Mouse (Mus musculus) neural tube, embryonic 13.5 days (tissue): Measurements from ENCODE around the gene Gm42417. TPM values are rescaled to one million over a fixed set of nuclear protein-coding genes. Genes with fewer than 3 reads are reported as not detected.

Source experiments
- ATAC-seq: fragments of 200-750 bp; cut with Nextera tagmentation; 2 replicates; pipeline ENCODE4 v1.8.0; 2017; ENCODE audit warnings: low read depth, mild to moderate bottlenecking, moderate TSS enrichment, moderate library complexity
- H3K27ac ChIP-seq: fragments of 300-500 bp; sonication (generic); replicated peaks from 2 replicates; pipeline ENCODE4 v1.5.1; 2015; ENCODE audit warnings: moderate library complexity, mild to moderate bottlenecking, inconsistent platforms
- H3K27me3 ChIP-seq: fragments of 300-500 bp; sonication (generic); 2 replicates; pipeline ENCODE4 v1.6.1; 2015; ENCODE audit warnings: mild to moderate bottlenecking, inconsistent platforms
- H3K36me3 ChIP-seq: fragments of 300-500 bp; sonication (generic); 2 replicates; pipeline ENCODE4 v1.6.1; 2015; ENCODE audit warnings: mild to moderate bottlenecking, inconsistent platforms
- H3K4me1 ChIP-seq: fragments of 300-500 bp; sonication (generic); replicated peaks from 2 replicates; pipeline ENCODE4 v1.6.1; 2015; ENCODE audit warnings: inconsistent platforms
- H3K4me2 ChIP-seq: fragments of 300-500 bp; sonication (generic); 2 replicates; pipeline ENCODE4 v1.6.1; 2015; ENCODE audit warnings: inconsistent platforms, mild to moderate bottlenecking, moderate library complexity
- H3K4me3 ChIP-seq: fragments of 300-500 bp; sonication (generic); 2 replicates; pipeline ENCODE4 v1.5.1; 2015; ENCODE audit warnings: mild to moderate bottlenecking, inconsistent platforms
- H3K9ac ChIP-seq: fragments of 300-500 bp; sonication (generic); 2 replicates; pipeline ENCODE4 v1.6.1; 2015; ENCODE audit warnings: moderate library complexity, mild to moderate bottlenecking, inconsistent platforms
- H3K9me3 ChIP-seq: fragments of 300-500 bp; sonication (generic); 2 replicates; pipeline ENCODE4 v1.6.1; 2016; ENCODE audit warnings: inconsistent platforms
- WGBS: fragments of 180-500 bp; shearing (Covaris S2); methylation state at CpG from one replicate; pipeline ENCODE4 v1.1.7; 2015; 5-methylcytosine and 5-hydroxymethylcytosine counted together
- polyA plus RNA-seq: library from polyadenylated mRNA; unstranded; fragments of >200 nt; fragmentation: Nextera tagmentation; extraction: Ambion mirVana; gene quantifications from 2 replicates; pipeline ENCODE4 v1.2.1, GENCODE M21; 2015

Gm42417 gene
- polyA plus RNA-seq, 1 experiment from 2014 or later = 0.32 TPM

DNA sequence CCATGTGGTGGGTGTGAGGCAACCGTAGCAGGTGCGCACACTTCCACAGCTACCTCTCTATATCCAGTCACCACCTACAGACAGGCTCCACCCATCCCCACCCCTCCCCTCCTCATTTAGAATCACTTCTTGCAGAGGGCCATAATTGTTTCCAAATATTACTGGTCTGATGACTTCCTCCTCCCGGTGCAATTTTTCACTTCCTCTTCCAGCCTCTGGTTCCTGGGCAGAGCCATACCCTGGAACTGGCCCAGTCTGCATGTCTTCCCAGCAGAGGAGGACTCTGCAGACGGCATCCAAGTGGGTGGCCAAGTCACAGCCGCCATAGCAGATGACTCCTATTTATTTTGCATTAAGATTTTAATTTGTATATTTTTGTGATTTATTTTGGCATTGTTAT, 31.0 kb downstream of the Gm42417 start:
- H3K4me3 ChIP-seq = no peak overlapping the region
- no peaks in the 10 kb centered on the region for H3K9me3 ChIP-seq
- H3K4me1 ChIP-seq = peaks cover 5% of the 10 kb centered on the region
- H3K9ac ChIP-seq = no peak overlapping the region
- peaks cover 15% of the 10 kb centered on the region for H3K36me3 ChIP-seq
- H3K27ac ChIP-seq = no peak overlapping the region
- WGBS = 95% methylated on average over 5 of the region's 5 CpGs
- H3K27me3 ChIP-seq = no peaks in the 10 kb centered on the region
- no peak for ATAC-seq
- no peak overlapping the region for H3K4me2 ChIP-seq

GRCm38 (mm10) chr1:36501261-36501660, 38.0 kb downstream of the Gm42417 start:
- ATAC-seq = peak; percentile 51; the same call in 1 of the 2 replicates
- H3K36me3 ChIP-seq = peaks cover 17% of the 10 kb centered on the region
- WGBS = 4% methylated on average over 3 of the region's 3 CpGs

GRCm38 (mm10) chr1:36497312-36497711, 41.9 kb downstream of the Gm42417 start:
- no peaks in the 10 kb centered on the region for H3K27me3 ChIP-seq
- no peak for ATAC-seq
- no peak overlapping the region for H3K27ac ChIP-seq
- WGBS = 68% methylated on average over 2 of the region's 2 CpGs
- H3K4me1 ChIP-seq = no peaks in the 10 kb centered on the region
- H3K9me3 ChIP-seq = no peaks in the 10 kb centered on the region
- no peak overlapping the region for H3K9ac ChIP-seq
- peaks cover 10% of the 10 kb centered on the region for H3K36me3 ChIP-seq
- no peak overlapping the region for H3K4me3 ChIP-seq
- H3K4me2 ChIP-seq = no peak overlapping the region

More at GRCm38 (mm10) chr1:36501261-36501660, 38.0 kb downstream of the Gm42417 start:
- Histone ChIP-seq H3K4me1 (no peaks in the 10 kb centered on the region), H3K4me3 (no peak overlapping the region), H3K4me2 (no peak overlapping the region), H3K27me3 (no peaks in the 10 kb centered on the region), H3K9me3 (no peaks in the 10 kb centered on the region), H3K27ac (no peak overlapping the region), H3K9ac (no peak overlapping the region)

- no peak for ATAC-seq
- Histone ChIP-seq H3K4me2 (no peak overlapping the region), H3K9me3 (no peaks in the 10 kb centered on the region), H3K4me3 (no peak overlapping the region), H3K4me1 (no peaks in the 10 kb centered on the region), H3K27me3 (no peaks in the 10 kb centered on the region), H3K36me3 (peaks cover 10% of the 10 kb centered on the region), H3K9ac (no peak overlapping the region), H3K27ac (no peak overlapping the region)
- 59% methylated on average over 2 of the region's 2 CpGs for WGBS
These were observed 42.5 kb downstream of the Gm42417 start for GRCm38 (mm10) chr1:36496719-36497118.

- no peaks in the 10 kb centered on the region for H3K4me1 ChIP-seq
- H3K4me3 ChIP-seq = no peak overlapping the region
- WGBS = 80% methylated on average over 6 of the region's 6 CpGs
- no peak overlapping the region for H3K9ac ChIP-seq
- no peaks in the 10 kb centered on the region for H3K36me3 ChIP-seq
- no peak overlapping the region for H3K4me2 ChIP-seq
- H3K27me3 ChIP-seq = no peaks in the 10 kb centered on the region
- no peak overlapping the region for H3K27ac ChIP-seq
- ATAC-seq = no peak
- no peaks in the 10 kb centered on the region for H3K9me3 ChIP-seq
These were observed 45.9 kb downstream of the Gm42417 start for GRCm38 (mm10) chr1:36493299-36493698.

GRCm38 (mm10) chr1:36492416-36493139, 46.7 kb downstream of the Gm42417 start:
- H3K4me3 ChIP-seq = no peak overlapping the region
- no peaks in the 10 kb centered on the region for H3K9me3 ChIP-seq
- no peak overlapping the region for H3K27ac ChIP-seq
- no peak overlapping the region for H3K4me2 ChIP-seq
- H3K27me3 ChIP-seq = no peaks in the 10 kb centered on the region
- no peaks in the 10 kb centered on the region for H3K4me1 ChIP-seq
- H3K36me3 ChIP-seq = no peaks in the 10 kb centered on the region
- ATAC-seq = peak; percentile 53; the same call in 1 of the 2 replicates
- WGBS = 53% methylated on average over 9 of the region's 9 CpGs
- no peak overlapping the region for H3K9ac ChIP-seq

GRCm38 (mm10) chr1:36489661-36490060, 49.6 kb downstream of the Gm42417 start:
- WGBS = 57% methylated on average over 6 of the region's 6 CpGs
- no peaks in the 10 kb centered on the region for H3K36me3 ChIP-seq
- ATAC-seq = no peak
- H3K4me3 ChIP-seq = no peak overlapping the region
- H3K4me2 ChIP-seq = no peak overlapping the region
- no peak overlapping the region for H3K27ac ChIP-seq
- H3K4me1 ChIP-seq = peaks cover 2% of the 10 kb centered on the region; the same call in 1 of the 2 replicates
- H3K27me3 ChIP-seq = no peaks in the 10 kb centered on the region
- H3K9me3 ChIP-seq = no peaks in the 10 kb centered on the region
- H3K9ac ChIP-seq = no peak overlapping the region

GRCm38 (mm10) chr1:36487111-36487510, 52.1 kb downstream of the Gm42417 start:
- no peaks in the 10 kb centered on the region for H3K9me3 ChIP-seq
- peaks cover 9% of the 10 kb centered on the region; the same call in 1 of the 2 replicates for H3K4me1 ChIP-seq
- no peak overlapping the region for H3K4me2 ChIP-seq
- no peaks in the 10 kb centered on the region for H3K27me3 ChIP-seq
- H3K9ac ChIP-seq = no peak overlapping the region
- H3K27ac ChIP-seq = no peak overlapping the region
- H3K36me3 ChIP-seq = no peaks in the 10 kb centered on the region
- no peak overlapping the region for H3K4me3 ChIP-seq
- WGBS = 85% methylated on average over 9 of the region's 9 CpGs
- ATAC-seq = no peak

DNA sequence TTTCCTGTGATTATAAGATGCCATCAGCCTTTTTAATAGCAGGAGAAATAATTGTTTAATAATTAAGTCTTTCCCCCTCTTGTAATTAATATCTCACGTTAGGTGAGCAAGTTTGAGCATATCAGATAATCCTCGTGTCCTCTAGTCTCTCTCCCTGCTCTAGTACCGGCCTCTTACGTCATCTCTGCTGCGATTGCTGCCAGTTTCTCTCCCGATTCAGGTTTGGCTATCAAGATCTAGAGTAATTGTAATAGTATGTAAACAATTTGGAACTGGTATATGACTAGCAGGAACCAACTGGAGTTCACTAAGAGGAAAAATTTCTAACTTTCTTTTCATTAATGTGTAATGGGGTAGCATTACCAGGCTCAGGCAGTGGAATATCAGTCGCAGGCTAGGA, 54.1 kb downstream of the Gm42417 start:
- Histone ChIP-seq H3K9ac (no peak overlapping the region), H3K4me2 (no peak overlapping the region), H3K4me3 (no peak overlapping the region), H3K27ac (no peak overlapping the region), H3K27me3 (no peaks in the 10 kb centered on the region), H3K36me3 (no peaks in the 10 kb centered on the region), H3K4me1 (peaks cover 9% of the 10 kb centered on the region; the same call in 1 of the 2 replicates), H3K9me3 (no peaks in the 10 kb centered on the region)
- ATAC-seq = no peak
- 83% methylated on average over 7 of the region's 7 CpGs for WGBS

- no peaks in the 10 kb centered on the region for H3K36me3 ChIP-seq
- WGBS = 61% methylated on average over 4 of the region's 4 CpGs
- H3K4me2 ChIP-seq = no peak overlapping the region
- peaks cover 10% of the 10 kb centered on the region; the same call in 1 of the 2 replicates for H3K4me1 ChIP-seq
- no peak overlapping the region for H3K9ac ChIP-seq
- H3K9me3 ChIP-seq = no peaks in the 10 kb centered on the region
- no peak overlapping the region for H3K4me3 ChIP-seq
- ATAC-seq = no peak
- H3K27ac ChIP-seq = no peak overlapping the region
- H3K27me3 ChIP-seq = no peaks in the 10 kb centered on the region
These were observed 55.4 kb downstream of the Gm42417 start for GRCm38 (mm10) chr1:36483825-36484224.
